Mouse (Mus musculus) c-Kit-positive CD71-positive TER-119-negative erythroid progenitor cells, embryonic 14.5 days (primary cell): ENCODE measurements around the gene Spata20.

Source experiments
- DNase-seq: peaks from one replicate; pipeline ENCODE4 v3.0.0-alpha.2; 2013; ENCODE audit warnings: low read depth

Gene Spata20

DNA sequence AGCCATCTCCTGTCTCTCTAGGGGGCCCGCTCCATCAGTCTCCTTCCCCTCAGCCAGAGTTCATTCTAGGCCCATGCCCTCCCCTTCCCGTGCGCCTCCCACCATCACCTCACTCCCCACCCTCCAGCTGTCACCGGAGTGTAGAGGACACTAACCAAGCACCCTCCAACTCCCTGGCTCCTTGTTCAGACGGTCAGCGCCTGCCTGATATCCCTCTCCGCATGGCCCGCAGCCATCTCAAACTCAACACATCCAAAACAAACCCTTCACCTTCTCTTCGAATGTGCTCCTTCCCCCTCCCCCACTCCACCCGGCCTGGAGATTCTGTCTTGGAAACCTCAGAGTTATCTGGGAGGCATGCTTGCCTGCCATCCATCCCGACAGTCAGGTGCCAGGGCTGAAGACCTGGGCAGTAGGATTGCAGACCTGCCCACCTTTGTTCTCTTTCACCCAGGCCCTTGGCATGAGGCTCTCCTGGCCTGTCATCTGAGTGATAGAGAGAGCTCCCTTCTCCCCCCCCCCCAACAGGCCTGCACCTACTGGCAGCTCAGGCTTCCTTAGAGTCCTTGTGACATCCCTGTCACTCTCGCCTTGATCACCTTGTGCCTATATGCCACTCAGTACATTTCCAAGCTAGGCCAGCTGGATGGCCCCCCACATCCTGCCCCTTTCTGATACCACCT lies 34.7 kb downstream of the Spata20 start:
- no peak for DNase-seq

DNA sequence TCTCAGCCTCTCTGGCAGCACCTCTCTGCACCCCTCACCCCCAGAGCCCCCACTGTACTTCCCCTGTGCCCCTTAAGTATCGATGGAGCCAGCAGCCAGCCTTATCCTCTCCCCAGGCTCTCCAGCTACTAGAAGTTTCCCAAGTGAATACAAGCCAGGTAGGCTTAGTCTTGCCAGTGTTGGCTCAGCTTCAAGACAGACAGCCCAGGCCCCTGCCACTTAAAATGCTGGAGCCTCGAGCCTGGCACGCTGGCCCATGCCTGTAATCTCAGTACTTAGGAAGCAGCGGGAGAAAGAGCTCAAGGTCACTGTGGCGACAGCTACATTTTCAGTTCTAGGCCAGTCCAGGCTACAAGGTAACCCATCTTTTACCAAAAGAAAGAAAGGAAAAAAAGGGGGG lies 36.1 kb downstream of the Spata20 start:
- no peak for DNase-seq

DNA sequence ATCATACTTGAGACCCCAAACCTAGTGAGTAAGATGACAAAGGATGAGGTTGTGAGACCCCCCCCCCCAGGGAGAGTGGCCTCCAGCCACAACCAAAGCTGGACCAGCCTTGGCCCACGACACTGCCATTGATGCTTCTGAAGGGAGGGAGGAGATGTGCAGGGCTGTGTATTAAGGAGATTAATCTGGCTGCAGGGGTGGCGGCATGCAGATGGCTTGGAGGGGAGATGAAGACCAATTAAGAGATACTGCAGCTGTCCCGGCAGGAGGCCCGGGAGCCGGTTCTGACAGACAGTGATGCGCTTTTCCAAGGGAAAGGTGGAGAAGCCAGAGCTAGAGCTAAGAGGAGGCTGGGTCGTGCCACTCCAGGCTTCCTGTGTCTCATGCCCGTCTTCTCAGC lies 36.7 kb downstream of the Spata20 start:
- DNase-seq, result no peak

DNA sequence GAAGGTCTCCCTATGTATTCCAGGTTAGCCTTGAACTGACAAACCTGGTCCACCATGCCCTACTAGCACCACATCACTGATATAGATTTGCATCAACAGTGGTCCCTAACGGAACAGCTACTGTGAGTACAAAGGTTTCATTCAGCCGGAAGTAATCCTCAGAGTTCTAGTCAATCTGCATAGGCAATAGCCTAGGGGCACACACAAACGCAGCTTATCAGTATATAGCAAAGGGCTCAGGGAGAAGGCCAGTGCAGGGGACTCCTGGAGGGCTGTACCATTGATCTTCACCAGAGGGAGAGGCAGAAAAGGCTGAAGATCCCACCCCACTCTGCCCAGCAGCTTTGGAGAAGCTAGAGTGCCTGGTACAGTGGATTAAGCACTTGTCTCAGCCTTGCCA lies 39.0 kb downstream of the Spata20 start:
- no peak for DNase-seq

DNA sequence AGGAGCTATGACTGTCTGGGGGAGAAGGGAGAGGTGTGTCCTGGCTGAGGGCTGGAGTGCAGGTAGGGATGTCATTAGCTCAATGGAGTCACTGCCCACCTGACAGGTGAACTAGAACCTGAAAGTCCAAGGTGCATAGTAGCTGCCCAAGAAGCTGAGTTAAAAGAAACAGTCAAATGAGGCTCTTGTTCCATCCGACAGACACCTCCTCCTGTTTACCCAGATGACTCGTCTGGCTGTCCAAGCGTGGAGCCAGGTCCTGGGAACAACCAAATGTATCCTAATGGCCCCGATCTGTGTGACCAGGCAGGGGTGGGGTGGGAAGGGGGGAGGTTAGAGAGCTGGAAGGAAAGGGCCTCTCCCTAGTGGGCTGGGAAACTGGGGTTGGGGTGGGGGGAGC lies 40.7 kb downstream of the Spata20 start:
- DNase-seq, result no peak

DNA sequence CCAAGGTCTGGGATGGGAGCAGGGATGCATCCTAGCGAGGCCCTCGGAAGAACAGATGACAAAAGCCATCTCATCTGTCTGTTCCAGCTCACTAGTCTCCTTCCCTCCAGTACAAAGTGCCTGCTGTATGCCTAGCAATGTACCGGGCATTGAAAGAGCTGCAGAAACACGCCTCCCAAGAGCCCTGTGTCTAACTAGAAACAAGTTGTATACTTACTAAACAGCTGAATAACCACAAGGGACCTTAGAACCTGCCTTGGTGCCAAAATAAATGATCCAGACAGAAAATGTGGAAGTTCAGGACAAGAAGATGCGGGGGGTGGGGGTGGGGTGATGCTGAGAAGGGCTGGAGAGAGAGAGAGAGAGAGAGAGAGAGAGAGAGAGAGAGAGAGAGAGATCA lies 41.1 kb downstream of the Spata20 start:
- DNase-seq, result no peak

DNA sequence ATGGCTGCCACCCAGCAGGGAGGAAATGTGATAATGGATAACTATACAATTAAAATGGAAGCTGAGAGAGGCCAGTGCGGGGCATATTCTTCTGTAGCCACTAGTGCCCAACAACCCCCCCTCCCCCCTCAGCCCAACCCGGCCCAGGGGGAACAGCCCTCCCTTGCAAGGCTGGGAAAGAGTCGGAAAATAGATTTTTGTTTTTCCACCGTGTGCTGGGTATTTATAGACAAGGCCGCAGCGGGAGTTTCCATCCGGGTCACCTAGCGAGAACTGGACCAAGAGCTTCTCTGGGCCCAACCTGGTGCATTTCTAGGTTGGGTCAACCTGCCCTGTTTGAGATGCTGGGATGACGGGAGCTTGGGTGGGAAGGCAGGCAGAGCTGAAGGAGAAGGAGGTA lies 44.2 kb downstream of the Spata20 start:
- DNase-seq, result no peak

DNA sequence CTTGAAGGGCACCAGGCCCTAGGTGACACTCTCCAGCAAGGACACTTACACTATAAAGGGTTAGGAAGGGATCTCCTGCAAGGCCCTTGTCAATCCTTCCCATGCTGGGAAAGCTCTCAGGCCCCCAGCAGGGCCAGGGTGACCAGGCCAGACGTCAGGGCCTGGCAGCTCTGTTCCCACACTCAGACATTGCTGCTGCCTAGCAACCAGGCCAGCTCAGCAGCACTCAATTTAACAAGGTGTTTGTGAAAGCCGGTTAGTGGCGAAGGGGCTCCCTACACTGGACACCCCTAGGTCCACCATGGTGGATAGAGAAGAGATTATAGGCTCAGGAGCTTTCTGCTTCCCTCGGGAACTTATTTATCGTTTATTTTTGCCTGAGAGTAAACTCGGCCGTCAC lies 44.9 kb downstream of the Spata20 start:
- no peak for DNase-seq

DNA sequence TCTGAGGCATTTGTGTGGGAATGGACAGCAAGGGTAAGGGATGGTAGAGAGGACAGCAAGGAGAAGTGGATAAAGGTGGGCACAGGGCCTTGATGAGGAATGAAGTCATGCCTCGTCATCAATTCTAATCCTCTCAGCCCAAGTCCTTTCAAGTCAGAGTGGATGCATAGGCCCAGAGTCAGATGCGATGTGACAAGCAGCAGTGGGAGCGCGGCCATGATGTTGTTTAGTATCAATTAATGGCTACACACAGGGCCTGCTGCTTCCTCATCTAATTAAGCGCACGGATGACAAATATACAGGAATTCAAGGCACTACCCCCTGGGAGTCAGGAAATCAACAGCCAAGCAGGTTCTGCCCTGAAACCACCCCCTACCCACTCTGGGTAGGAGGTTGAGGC lies 45.6 kb downstream of the Spata20 start:
- no peak for DNase-seq

DNA sequence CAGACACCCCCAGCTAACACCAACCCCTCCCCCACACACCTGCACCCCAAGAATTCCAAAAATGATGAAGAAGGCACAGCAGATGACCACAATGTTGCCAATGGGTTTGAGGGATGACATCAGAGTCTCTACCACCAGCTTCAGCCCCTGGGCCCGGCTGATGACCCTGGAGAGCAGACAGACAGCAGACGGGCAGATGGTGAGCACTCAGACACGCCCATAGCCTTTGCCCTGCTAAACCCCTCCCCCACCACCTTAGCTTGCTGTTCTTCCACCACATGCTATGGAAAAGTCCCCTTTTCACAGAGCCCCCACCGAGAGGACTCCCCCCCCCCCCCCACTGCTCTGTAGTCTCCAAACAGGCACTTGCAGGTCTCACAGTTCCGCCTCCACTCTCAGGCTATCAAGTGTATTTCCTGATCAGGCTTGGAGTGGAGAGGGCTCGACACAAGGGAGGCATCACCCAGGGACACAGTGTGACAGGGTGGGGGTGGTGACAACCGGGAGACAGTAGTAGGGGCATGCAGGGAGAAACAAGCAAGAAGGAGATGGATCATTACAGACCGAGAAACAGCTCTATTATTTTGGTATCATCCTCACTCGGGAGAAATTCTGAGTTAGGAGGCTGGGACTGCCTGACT lies 56.8 kb downstream of the Spata20 start:
- no peak for DNase-seq
